23 mouse cellular contexts compared by ENCODE assay signal in the genomic region with DNA sequence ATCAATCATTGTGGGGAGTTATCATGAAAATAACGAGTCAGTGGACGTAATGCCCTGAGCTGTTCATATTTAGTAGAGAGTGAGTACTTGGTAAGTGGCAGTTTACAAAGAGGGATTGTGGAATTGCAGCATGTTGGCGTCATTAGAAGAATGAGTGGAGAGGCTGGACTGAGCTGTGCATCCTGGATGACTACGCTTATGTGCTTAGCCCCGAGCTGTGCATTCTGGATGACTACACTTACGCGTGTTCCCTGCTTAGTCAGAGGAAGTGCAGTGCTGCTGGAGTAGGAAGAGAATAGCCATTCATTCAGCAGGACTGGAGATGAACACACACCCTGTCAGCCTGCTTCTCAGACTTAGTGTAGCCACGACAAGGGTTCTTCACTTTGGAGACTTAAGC.
"Had no signal": no experiment of that assay in that cellular context is flagged by ENCODE, and none has a peak within 500 bp of the region (broad histone marks: within the 10 kb centered on the region; RNA-seq: fewer than 3 reads in every experiment).

No protein-coding gene starts in this region.

- ATAC-seq: liver, postnatal 0 days; lung, postnatal 0 days; midbrain, embryonic 15.5 days had no signal

- H3K4me1 ChIP-seq: limb, embryonic 12.5 days; limb, embryonic 15.5 days; midbrain, embryonic 12.5 days; midbrain, embryonic 15.5 days; neural tube, embryonic 12.5 days; neural tube, embryonic 15.5 days had no signal

- DNase-seq: kidney, adult 2 months; kidney, postnatal 10 days; kidney, postnatal 36 days; layer of hippocampus, postnatal 36 days; left cerebral cortex, postnatal 4 days; liver, postnatal 0 days; lung, embryonic 14.5 days; right cerebral cortex, adult 18-20 months; right cerebral cortex, postnatal 25 days; thymus, adult 2 months; thymus, postnatal 14 days; thymus, postnatal 4 days had no signal

- H3K4me3 ChIP-seq: left cerebral cortex, adult 2 months; limb, embryonic 12.5 days; limb, embryonic 15.5 days; midbrain, embryonic 12.5 days; midbrain, embryonic 15.5 days; neural tube, embryonic 12.5 days; neural tube, embryonic 15.5 days had no signal

- H3K9me3 ChIP-seq: limb, embryonic 12.5 days; limb, embryonic 15.5 days; midbrain, embryonic 12.5 days; midbrain, embryonic 15.5 days; neural tube, embryonic 12.5 days; neural tube, embryonic 15.5 days had no signal

- H3K27ac ChIP-seq: left cerebral cortex, adult 2 months; limb, embryonic 12.5 days; limb, embryonic 15.5 days; liver, embryonic 14.5 days; macrophage; midbrain, embryonic 12.5 days; midbrain, embryonic 15.5 days; neural tube, embryonic 12.5 days; neural tube, embryonic 15.5 days; stomach, postnatal 0 days had no signal

- H3K36me3 ChIP-seq: limb, embryonic 12.5 days; limb, embryonic 15.5 days; midbrain, embryonic 12.5 days; midbrain, embryonic 15.5 days; neural tube, embryonic 12.5 days; neural tube, embryonic 15.5 days had no signal

- H3K27me3 ChIP-seq: limb, embryonic 12.5 days; limb, embryonic 15.5 days; midbrain, embryonic 12.5 days; midbrain, embryonic 15.5 days; neural tube, embryonic 12.5 days; neural tube, embryonic 15.5 days had no signal
